Mouse (Mus musculus) CH12.LX (cell line): ENCODE measurements around the gene Cyp4f17. TPM values are rescaled to one million over a fixed set of nuclear protein-coding genes. Genes with fewer than 3 reads are reported as not detected.
"Not testable (repeated sequence)": the region's sequence is repeated elsewhere in the genome, so short reads cannot be mapped to it uniquely, and the experiment has no call there.

ENCODE experiments used
- DNase-seq: peaks from one replicate; pipeline ENCODE4 v3.0.0-alpha.2; 2013; ENCODE audit errors: extremely low read depth
- H3K27ac ChIP-seq: 2 replicates; pipeline ENCODE4 v1.5.1; 2012; ENCODE audit warnings: low read depth, mild to moderate bottlenecking, control low read depth, moderate library complexity; ENCODE audit not compliant: insufficient read depth
- H3K27me3 ChIP-seq: replicated peaks from 2 replicates; pipeline ENCODE3; 2012; ENCODE audit warnings: inconsistent platforms
- H3K36me3 ChIP-seq, 2 experiments: replicated peaks in 1 of 2; 2 replicates each; pipeline versions ENCODE3 to v1.6.1; 2012; ENCODE audit warnings: inconsistent platforms in 1 of 2, low read length in 1 of 2, mild to moderate bottlenecking in 1 of 2, mixed read lengths in 1 of 2, moderate library complexity in 1 of 2; ENCODE audit not compliant: control insufficient read depth in 1 of 2, insufficient read depth in 1 of 2
- H3K4me1 ChIP-seq, 2 experiments: 2 replicates each; pipeline ENCODE4 v1.6.1; 2012; ENCODE audit warnings: inconsistent platforms in 1 of 2, moderate library complexity in 1 of 2; ENCODE audit not compliant: insufficient read depth in 2 of 2, control insufficient read depth in 1 of 2
- H3K4me2 ChIP-seq: 2 replicates; pipeline ENCODE4 v1.6.1; 2012; ENCODE audit warnings: low read depth, mild to moderate bottlenecking, control low read depth; ENCODE audit not compliant: poor library complexity, insufficient read depth, severe bottlenecking
- H3K4me3 ChIP-seq, 3 experiments: fragments of 150-350 bp in 1 of 3; sonication (generic) in 1 of 3; replicated peaks in 1 of 3; 2 replicates each; pipeline versions ENCODE3 to v1.5.1; 2011 to 2012; ENCODE audit warnings: low read depth in 2 of 3, low read length in 2 of 3, mild to moderate bottlenecking in 2 of 3, moderate library complexity in 2 of 3, control low read depth in 1 of 3, improper control_type of control experiment in 1 of 3, inconsistent platforms in 1 of 3, mixed read lengths in 1 of 3; ENCODE audit not compliant: poor library complexity in 1 of 3
- H3K79me2 ChIP-seq: replicated peaks from 2 replicates; pipeline ENCODE4 v1.6.1; 2012; ENCODE audit warnings: mild to moderate bottlenecking, moderate library complexity; ENCODE audit not compliant: control insufficient read depth, poor library complexity, insufficient read depth, severe bottlenecking; ENCODE audit errors: extremely low read depth
- H3K9ac ChIP-seq: 2 replicates; pipeline ENCODE4 v1.6.1; 2012; ENCODE audit warnings: low read depth, mild to moderate bottlenecking, control low read depth, moderate library complexity; ENCODE audit not compliant: insufficient read depth
- H3K9me3 ChIP-seq: replicated peaks from 2 replicates; pipeline ENCODE3; 2012; ENCODE audit warnings: low read length, inconsistent platforms, mixed read lengths
- E2F4 ChIP-seq: IDR thresholded peaks from 2 replicates; pipeline ENCODE4 v1.6.1; 2011; ENCODE audit warnings: low read depth, low read length, improper control_type of control experiment; ENCODE audit not compliant: insufficient replicate concordance
- ELF1 ChIP-seq: IDR thresholded peaks from 2 replicates; pipeline ENCODE4 v1.6.1; 2014; ENCODE audit warnings: low read depth, mild to moderate bottlenecking, inconsistent platforms, low read length, improper control_type of control experiment
- ETS1 ChIP-seq: conservative IDR thresholded peaks from 2 replicates; pipeline ENCODE4 v1.6.1; 2012; ENCODE audit warnings: low read depth, mild to moderate bottlenecking, inconsistent platforms, low read length, improper control_type of control experiment, moderate library complexity
- HCFC1 ChIP-seq: IDR thresholded peaks from 2 replicates; pipeline ENCODE4 v1.6.1; 2012; ENCODE audit warnings: low read depth, mild to moderate bottlenecking, inconsistent platforms, low read length, improper control_type of control experiment
- IRF4 ChIP-seq: IDR thresholded peaks from 2 replicates; pipeline ENCODE4 v1.6.1; 2014; ENCODE audit warnings: low read depth, mild to moderate bottlenecking, inconsistent platforms, low read length, improper control_type of control experiment
- JUN ChIP-seq: IDR thresholded peaks from 2 replicates; pipeline ENCODE4 v1.6.1; 2011; ENCODE audit warnings: low read depth, mild to moderate bottlenecking, low read length, improper control_type of control experiment, moderate library complexity; ENCODE audit not compliant: insufficient read depth
- JUND ChIP-seq: conservative IDR thresholded peaks from 2 replicates; pipeline ENCODE4 v1.6.1; 2011; ENCODE audit warnings: low read depth, low read length, improper control_type of control experiment
- KAT2A ChIP-seq: IDR thresholded peaks from 2 replicates; pipeline ENCODE4 v1.6.1; 2012; ENCODE audit warnings: low read length, improper control_type of control experiment, inconsistent platforms; ENCODE audit not compliant: insufficient replicate concordance
- MEF2A ChIP-seq: IDR thresholded peaks from 2 replicates; pipeline ENCODE4 v1.6.1; 2014; ENCODE audit warnings: low read depth, mild to moderate bottlenecking, inconsistent platforms, low read length, improper control_type of control experiment, borderline replicate concordance
- MXI1 ChIP-seq: IDR thresholded peaks from 2 replicates; pipeline ENCODE4 v1.6.1; 2011; ENCODE audit warnings: mild to moderate bottlenecking, low read depth, low read length, improper control_type of control experiment
- MYC ChIP-seq: IDR thresholded peaks from 2 replicates; pipeline ENCODE4 v1.6.1; 2011; ENCODE audit warnings: low read depth, mild to moderate bottlenecking, improper control_type of control experiment, low read length
- NELFE ChIP-seq: IDR thresholded peaks from 2 replicates; pipeline ENCODE4 v1.6.1; 2011; ENCODE audit warnings: low read depth, low read length, improper control_type of control experiment
- POLR2A ChIP-seq: IDR thresholded peaks from 2 replicates; pipeline ENCODE4 v1.6.1; 2011; ENCODE audit warnings: low read depth, mild to moderate bottlenecking, improper control_type of control experiment, low read length
- POLR2AphosphoS2 ChIP-seq: IDR thresholded peaks from 2 replicates; pipeline ENCODE4 v1.6.1; 2011; ENCODE audit warnings: low read depth, low read length, improper control_type of control experiment
- RCOR1 ChIP-seq: conservative IDR thresholded peaks from 2 replicates; pipeline ENCODE4 v1.6.1; 2012; ENCODE audit warnings: low read depth, mild to moderate bottlenecking, inconsistent platforms, low read length, improper control_type of control experiment
- SIN3A ChIP-seq: IDR thresholded peaks from 2 replicates; pipeline ENCODE4 v1.6.1; 2012; ENCODE audit warnings: low read length, improper control_type of control experiment, inconsistent platforms
- SMC3 ChIP-seq: IDR thresholded peaks from 2 replicates; pipeline ENCODE4 v1.6.1; 2011; ENCODE audit warnings: low read depth, low read length, improper control_type of control experiment
- TBP ChIP-seq: conservative IDR thresholded peaks from 2 replicates; pipeline ENCODE4 v1.6.1; 2011; ENCODE audit warnings: low read depth, low read length, improper control_type of control experiment
- TCF12 ChIP-seq: IDR thresholded peaks from 2 replicates; pipeline ENCODE4 v1.6.1; 2014; ENCODE audit warnings: low read depth, mild to moderate bottlenecking, inconsistent platforms, low read length, improper control_type of control experiment
- ZMIZ1 ChIP-seq: IDR thresholded peaks from 2 replicates; pipeline ENCODE4 v1.6.1; 2012; ENCODE audit warnings: low read depth, mild to moderate bottlenecking, inconsistent platforms, low read length, improper control_type of control experiment
- ZNF384 ChIP-seq: IDR thresholded peaks from 2 replicates; pipeline ENCODE4 v1.6.1; 2012; ENCODE audit warnings: low read depth, low read length, improper control_type of control experiment, inconsistent platforms
- dilution Hi-C: fragments of 300-500 bp; cut with MboI; formaldehyde crosslinking; loops from 2 replicates; pipeline ENCODE4 v1.14.3; 2020; ENCODE audit warnings: low sequenced_read_pairs; ENCODE audit not compliant: extremely low pct_unique_long_range_greater_than_20kb, extremely low pct_ligation_motif_present
- in situ Hi-C: fragments of 300-500 bp; cut with MboI; formaldehyde crosslinking; loops from 3 replicates; pipeline ENCODE4 v1.14.3; 2019; ENCODE audit warnings: low sequenced_read_pairs, low pct_ligation_motif_present, low pct_unique_long_range_greater_than_20kb, mixed read lengths
- polyA plus RNA-seq: library from polyadenylated mRNA; unstranded; fragments of >175 nt; gene quantifications from 2 replicates; pipeline ENCODE4 v1.2.1, GENCODE M21; 2012; ENCODE audit warnings: low read depth; ENCODE audit not compliant: insufficient read length
- total RNA-seq, 2 experiments: library from RNA; depleted of rRNA; stranded (reverse); fragments of 300-350 nt in 1 of 2; fragments of >200 nt in 1 of 2; gene quantifications; 2 replicates each; pipeline ENCODE4 v1.2.3; 2012 to 2014

The Cyp4f17 gene
- total and polyA plus RNA-seq, 3 experiments, result 3.3 to 4.8 (median 4.1) TPM

GRCm38 (mm10) chr17:32522816-32523215 lies 17.0 kb downstream of the Cyp4f17 start:
- peak overlapping the region; percentile 67 to 91 (median 89) for H3K4me3 ChIP-seq

GRCm38 (mm10) chr17:32523895-32524294 lies 18.0 kb downstream of the Cyp4f17 start:
- DNase-seq, result peak; percentile 88
- dilution Hi-C loops (no loop called here), in situ Hi-C loops (loop anchor here (10.0 kb wide), 1 partner anchor 151 kb away; no protein-coding TSS in a partner anchor)
- H3K9me3 ChIP-seq, result no peaks in the 10 kb centered on the region
- H3K27ac ChIP-seq, result peak overlapping the region; percentile 39; the same call in 1 of the 2 replicates
- H3K9ac ChIP-seq, result peak overlapping the region; percentile 92
- no peaks in the 10 kb centered on the region for H3K27me3 ChIP-seq
- H3K4me1 ChIP-seq, result peaks cover 19 to 66% of the 10 kb centered on the region in 2 experiments
- TF ChIP-seq HCFC1 (peak; percentile 83), ZMIZ1 (peak; percentile 79; the same call in 1 of the 2 replicates), JUN (no peak), MYC (0 out of 2 replicates have a peak, but pooled peaks have one; percentile 45), IRF4 (peak; percentile 43; the same call in 1 of the 2 replicates), ELF1 (peak; percentile 97), MXI1 (peak; percentile 64; the same call in 1 of the 2 replicates), JUND (0 out of 2 replicates have a peak, but pooled peaks have one; percentile 12), POLR2AphosphoS2 (peak; percentile 81), TCF12 (peak; percentile 82), POLR2A (peak; percentile 94), SIN3A (peak; percentile 91), KAT2A (no peak), MEF2A (0 out of 2 replicates have a peak, but pooled peaks have one; percentile 10), RCOR1 (no peak), SMC3 (no peak), ZNF384 (no peak), TBP (peak; percentile 80), E2F4 (no peak), NELFE (peak; percentile 91), ETS1 (0 out of 2 replicates have a peak, but pooled peaks have one; percentile 25)
- H3K79me2 ChIP-seq, result peaks cover 12% of the 10 kb centered on the region
- peak overlapping the region; percentile 67 to 91 (median 89) for H3K4me3 ChIP-seq
- peaks cover 14 to 58% of the 10 kb centered on the region in 2 experiments for H3K36me3 ChIP-seq
- H3K4me2 ChIP-seq, result peak overlapping the region; percentile 93; the same call in 1 of the 2 replicates

More at GRCm38 (mm10) chr17:32522816-32523215, 17.0 kb downstream of the Cyp4f17 start:
- TF ChIP-seq MXI1 (no peak), POLR2AphosphoS2 (no peak), SMC3 (no peak), JUND (no peak)
- H3K27me3 ChIP-seq, result no peaks in the 10 kb centered on the region
- peak overlapping the region; percentile 90 for H3K4me2 ChIP-seq
- peak overlapping the region; percentile 92 for H3K9ac ChIP-seq
- dilution Hi-C loops (no loop called here), in situ Hi-C loops (loop anchor here (10.0 kb wide), 1 partner anchor 152 kb away; no protein-coding TSS in a partner anchor)
- peak; percentile 20 for DNase-seq
- H3K36me3 ChIP-seq, result peaks cover 14 to 63% of the 10 kb centered on the region in 2 experiments
- no peaks in the 10 kb centered on the region for H3K9me3 ChIP-seq
- peaks cover 19 to 61% of the 10 kb centered on the region in 2 experiments for H3K4me1 ChIP-seq
- peaks cover 12% of the 10 kb centered on the region for H3K79me2 ChIP-seq
- H3K27ac ChIP-seq, result no peak overlapping the region

GRCm38 (mm10) chr17:32526341-32526740 lies 20.5 kb downstream of the Cyp4f17 start:
- H3K9ac ChIP-seq, H3K27me3 ChIP-seq, H3K4me3 ChIP-seq, dilution Hi-C loops, H3K4me2 ChIP-seq, H3K27ac ChIP-seq, H3K9me3 ChIP-seq, DNase-seq: not testable (repeated sequence)
- Histone ChIP-seq H3K79me2 (peaks cover 12% of the 10 kb centered on the region), H3K4me1 (peaks cover 19 to 52% of the 10 kb centered on the region in 2 experiments), H3K36me3 (peaks cover under 1 to 35% of the 10 kb centered on the region in 2 experiments)
- in situ Hi-C loops, result loop anchor here (10.0 to 25.0 kb wide), 2 partner anchors 148 to 336 kb away; no protein-coding TSS in a partner anchor
